Mouse (Mus musculus): ENCODE data around the gene Aqp3.

GRCm38 (mm10) chr4:41124180-41124951 is 26.4 kb upstream of the Aqp3 start, which contains the start of gene Nol6:
- TF ChIP-seq CTCF (IDR thresholded peaks at IDR 0.05; ENCODE audit: low read depth, low read length): no peak
- TF ChIP-seq POLR2A (IDR thresholded peaks at IDR 0.05; ENCODE audit: extremely low read depth, insufficient read depth, low read length): no peak; the same call in 1 of the 2 replicates

Data from liver, adult 2 months (tissue).